Mouse (Mus musculus) limb, embryonic 13.5 days (tissue): ENCODE measurements around the gene Ttc38. TPM values are rescaled to one million over a fixed set of nuclear protein-coding genes. Genes with fewer than 3 reads are reported as not detected.

Source experiments
- ATAC-seq: fragments of 200-750 bp; cut with Nextera tagmentation; 2 replicates; pipeline ENCODE4 v1.8.0; 2017; ENCODE audit warnings: low read depth, moderate number of reproducible peaks, moderate TSS enrichment; ENCODE audit not compliant: low FRiP score
- H3K27ac ChIP-seq: fragments of 300-500 bp; sonication (generic); 2 replicates; pipeline ENCODE4 v1.5.1; 2015; ENCODE audit warnings: inconsistent platforms, mild to moderate bottlenecking, moderate library complexity
- H3K27me3 ChIP-seq: fragments of 300-500 bp; sonication (generic); 2 replicates; pipeline ENCODE4 v1.6.1; 2015; ENCODE audit warnings: mild to moderate bottlenecking, inconsistent platforms
- H3K36me3 ChIP-seq: fragments of 300-500 bp; sonication (generic); 2 replicates; pipeline ENCODE4 v1.6.1; 2015; ENCODE audit warnings: inconsistent platforms, mild to moderate bottlenecking, moderate library complexity
- H3K4me1 ChIP-seq: fragments of 300-500 bp; sonication (generic); 2 replicates; pipeline ENCODE4 v1.6.1; 2015; ENCODE audit warnings: inconsistent platforms
- H3K4me2 ChIP-seq: fragments of 300-500 bp; sonication (generic); replicated peaks from 2 replicates; pipeline ENCODE4 v1.6.1; 2015; ENCODE audit warnings: inconsistent platforms, mild to moderate bottlenecking, moderate library complexity
- H3K4me3 ChIP-seq: fragments of 300-500 bp; sonication (generic); 2 replicates; pipeline ENCODE4 v1.5.1; 2015; ENCODE audit warnings: moderate library complexity, mild to moderate bottlenecking, inconsistent platforms
- H3K9ac ChIP-seq: fragments of 300-500 bp; sonication (generic); 2 replicates; pipeline ENCODE4 v1.6.1; 2015; ENCODE audit warnings: mild to moderate bottlenecking, inconsistent platforms
- H3K9me3 ChIP-seq: fragments of 300-500 bp; sonication (generic); 2 replicates; pipeline ENCODE4 v1.6.1; 2016; ENCODE audit warnings: inconsistent platforms
- WGBS: fragments of 180-500 bp; shearing (Covaris S2); methylation state at CpG from one replicate; pipeline ENCODE4 v1.1.7; 2015; 5-methylcytosine and 5-hydroxymethylcytosine counted together
- polyA plus RNA-seq: library from polyadenylated mRNA; unstranded; fragments of >200 nt; fragmentation: Nextera tagmentation; extraction: Ambion mirVana; gene quantifications from 2 replicates; pipeline ENCODE4 v1.2.1, GENCODE M21; 2015

The Ttc38 gene
- polyA plus RNA-seq, 1 experiment from 2014 or later, result 7.1 TPM

GRCm38 (mm10) chr15:85807404-85807803, 24.7 kb upstream of the Ttc38 start:
- WGBS, result 83% methylated on average over 4 of the region's 4 CpGs
- Histone ChIP-seq H3K27me3 (no peaks in the 10 kb centered on the region), H3K36me3 (no peaks in the 10 kb centered on the region), H3K27ac (no peak overlapping the region), H3K4me2 (no peak overlapping the region), H3K4me1 (peaks cover 9% of the 10 kb centered on the region), H3K9me3 (no peaks in the 10 kb centered on the region), H3K9ac (no peak overlapping the region), H3K4me3 (no peak overlapping the region)
- ATAC-seq, result no peak

- no peak overlapping the region for H3K4me3 ChIP-seq
- ATAC-seq, result no peak
- H3K27ac ChIP-seq, result no peak overlapping the region
- peaks cover 9% of the 10 kb centered on the region for H3K4me1 ChIP-seq
- no peaks in the 10 kb centered on the region for H3K36me3 ChIP-seq
- no peak overlapping the region for H3K9ac ChIP-seq
- no peak overlapping the region for H3K4me2 ChIP-seq
- H3K27me3 ChIP-seq, result no peaks in the 10 kb centered on the region
- no peaks in the 10 kb centered on the region for H3K9me3 ChIP-seq
- WGBS, result 72% methylated on average over 6 of the region's 6 CpGs
Observed at GRCm38 (mm10) chr15:85808031-85808430, 24.1 kb upstream of the Ttc38 start.

- Histone ChIP-seq H3K27me3 (no peaks in the 10 kb centered on the region), H3K27ac (no peak overlapping the region), H3K4me3 (no peak overlapping the region), H3K9ac (no peak overlapping the region), H3K4me1 (peaks cover 9% of the 10 kb centered on the region), H3K36me3 (no peaks in the 10 kb centered on the region), H3K9me3 (no peaks in the 10 kb centered on the region), H3K4me2 (no peak overlapping the region)
- no peak for ATAC-seq
- 56% methylated on average over 8 of the region's 8 CpGs for WGBS
Observed at GRCm38 (mm10) chr15:85808434-85808833, 23.7 kb upstream of the Ttc38 start.

- Histone ChIP-seq H3K4me3 (no peak overlapping the region), H3K27me3 (no peaks in the 10 kb centered on the region), H3K9ac (no peak overlapping the region), H3K4me2 (no peak overlapping the region), H3K4me1 (peaks cover 9% of the 10 kb centered on the region), H3K27ac (no peak overlapping the region), H3K9me3 (no peaks in the 10 kb centered on the region), H3K36me3 (no peaks in the 10 kb centered on the region)
- 85% methylated on average over 12 of the region's 12 CpGs for WGBS
- ATAC-seq, result no peak
Observed at GRCm38 (mm10) chr15:85809091-85809490, 23.0 kb upstream of the Ttc38 start.

- Histone ChIP-seq H3K27me3 (no peaks in the 10 kb centered on the region), H3K36me3 (no peaks in the 10 kb centered on the region), H3K9me3 (no peaks in the 10 kb centered on the region), H3K27ac (no peak overlapping the region), H3K9ac (peak overlapping the region; percentile 83), H3K4me2 (peak overlapping the region; percentile 90), H3K4me1 (peaks cover 9% of the 10 kb centered on the region), H3K4me3 (peak overlapping the region; percentile 78)
- 86% methylated on average over 5 of the region's 5 CpGs for whole genome bisulfite sequencing
- no peak for ATAC-seq
Observed at GRCm38 (mm10) chr15:85810462-85810805, 21.7 kb upstream of the Ttc38 start.

- Histone ChIP-seq H3K36me3 (no peaks in the 10 kb centered on the region), H3K27me3 (no peaks in the 10 kb centered on the region), H3K9ac (peak overlapping the region; percentile 83), H3K4me1 (peaks cover 9% of the 10 kb centered on the region), H3K4me3 (peak overlapping the region; percentile 78), H3K27ac (peak overlapping the region; percentile 81), H3K4me2 (peak overlapping the region; percentile 90), H3K9me3 (no peaks in the 10 kb centered on the region)
- 5% methylated on average over 36 of the region's 36 CpGs for whole genome bisulfite sequencing
- ATAC-seq, result peak; percentile 78
Observed at GRCm38 (mm10) chr15:85810806-85811521, 21.1 kb upstream of the Ttc38 start.

DNA sequence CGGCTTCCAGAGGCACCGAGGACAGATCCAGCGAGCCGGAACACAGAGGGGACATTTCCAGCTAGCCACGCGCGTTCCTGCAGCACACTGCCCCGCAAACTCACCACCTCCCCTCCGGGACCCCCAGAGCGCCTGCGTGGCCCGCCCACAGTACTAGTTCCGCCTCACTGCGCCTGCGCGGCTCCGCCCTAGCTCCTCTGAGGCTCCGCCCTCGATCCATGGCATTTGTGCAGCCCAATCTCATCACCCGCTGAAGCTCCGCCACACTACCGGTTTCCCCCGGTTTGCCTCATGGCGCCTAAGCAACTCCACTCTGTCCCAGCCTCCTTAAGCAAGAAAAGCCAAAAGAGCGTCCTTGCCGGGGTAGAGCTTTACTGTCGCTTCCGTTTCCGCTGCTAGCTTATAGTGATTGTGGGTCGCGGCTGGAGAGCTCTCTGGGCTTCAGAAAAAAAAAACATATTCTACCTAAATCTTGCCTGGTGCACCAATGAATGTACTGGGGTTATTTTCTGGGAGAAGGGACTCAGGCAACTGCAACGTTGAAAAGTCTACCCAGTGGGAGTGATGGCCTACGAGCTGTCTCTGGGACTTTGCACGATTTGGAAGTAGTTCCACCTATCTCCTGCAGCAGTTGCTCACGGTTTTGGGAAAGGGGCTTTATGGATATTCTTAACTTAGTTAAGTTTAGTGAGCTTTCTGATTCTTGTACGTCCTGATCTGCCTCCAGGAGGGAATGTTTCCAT, 20.4 kb upstream of the Ttc38 start, which contains the start of gene Cdpf1:
Gene Cdpf1, minus strand, starts transcription at position 163 of the 743 bp plus-strand sequence.
- H3K36me3 ChIP-seq, result no peaks in the 10 kb centered on the region
- no peaks in the 10 kb centered on the region for H3K27me3 ChIP-seq
- peak within 1 kb of the TSS; percentile 83 for H3K9ac ChIP-seq
- H3K4me3 ChIP-seq, result peak within 1 kb of the TSS; percentile 78
- H3K27ac ChIP-seq, result peak within 1 kb of the TSS; percentile 81
- 3% methylated on average over 36 of the region's 36 CpGs for WGBS
- H3K4me2 ChIP-seq, result peak within 1 kb of the TSS; percentile 90
- 0 out of 2 replicates have a peak, but pooled peaks cover under 1% of the 10 kb centered on the region for H3K9me3 ChIP-seq
- peaks cover 9% of the 10 kb centered on the region for H3K4me1 ChIP-seq
- ATAC-seq, result peak; percentile 96

DNA sequence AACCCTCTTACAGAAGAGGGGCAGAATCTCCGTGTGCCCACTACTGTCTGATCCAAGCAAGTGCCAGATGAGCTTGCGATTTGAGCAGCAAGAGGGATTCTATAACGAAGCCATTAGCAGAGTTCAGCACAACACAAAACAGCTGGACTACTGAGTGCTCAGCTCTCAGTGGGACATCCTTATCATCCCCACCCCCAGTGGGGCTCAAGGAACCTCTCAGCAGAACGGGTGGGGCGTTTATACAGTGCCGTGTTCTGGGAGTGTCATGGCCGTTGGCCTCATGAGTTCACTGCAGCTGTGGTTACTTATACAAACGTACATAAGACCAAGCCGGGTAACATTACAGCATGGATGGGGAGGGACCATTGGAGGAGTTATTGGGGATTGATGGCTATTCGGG, 18.7 kb upstream of the Ttc38 start:
- Histone ChIP-seq H3K9me3 (peaks cover 16% of the 10 kb centered on the region), H3K9ac (no peak overlapping the region), H3K4me3 (no peak overlapping the region), H3K27ac (no peak overlapping the region), H3K27me3 (no peaks in the 10 kb centered on the region), H3K4me2 (no peak overlapping the region), H3K4me1 (peaks cover 9% of the 10 kb centered on the region), H3K36me3 (no peaks in the 10 kb centered on the region)
- no peak for ATAC-seq
- 72% methylated on average over 10 of the region's 10 CpGs for WGBS

DNA sequence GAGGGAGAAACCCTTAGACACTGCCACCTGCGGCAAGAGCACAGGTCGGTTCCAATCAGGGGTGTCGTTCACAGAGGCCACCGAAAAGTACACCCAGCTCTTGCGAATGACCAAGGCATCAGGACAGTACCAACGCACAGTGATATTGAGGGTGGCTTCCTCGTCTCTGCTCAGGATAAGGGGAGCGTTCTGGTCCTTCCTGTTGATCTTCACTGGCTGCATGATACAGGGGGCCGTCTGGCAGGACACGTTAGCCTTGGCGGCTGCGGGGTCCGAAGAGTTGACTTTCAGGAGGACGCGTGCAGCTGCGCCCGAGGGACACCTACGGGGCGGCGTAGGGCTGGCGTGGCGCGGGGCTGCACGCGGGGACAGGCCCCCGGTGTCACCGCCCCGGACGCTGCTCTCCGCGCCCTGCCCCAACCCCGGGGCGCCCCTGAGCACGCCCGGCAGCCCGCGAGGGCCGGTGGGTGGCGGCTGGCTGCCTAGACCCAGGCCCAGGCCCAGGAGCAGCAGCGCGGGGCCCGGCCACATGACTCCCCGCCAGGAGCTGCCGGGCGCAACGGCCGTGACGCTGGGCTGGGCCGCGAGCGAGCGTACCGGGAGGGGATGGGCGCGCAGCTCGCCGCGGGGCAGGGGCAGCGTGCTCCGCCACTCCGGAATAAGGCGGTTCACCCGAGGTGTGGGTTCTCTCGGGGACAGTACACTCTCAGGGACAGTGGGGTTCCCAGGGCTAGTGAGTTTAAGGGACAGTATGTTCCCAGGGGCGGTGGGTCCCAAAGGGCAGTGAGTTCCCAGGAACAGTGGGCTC, 10.7 kb upstream of the Ttc38 start, which contains the start of gene Pkdrej:
Gene Pkdrej, minus strand, starts transcription at position 532 of the 808 bp plus-strand sequence.
- H3K27me3 ChIP-seq, result peaks cover 16% of the 10 kb centered on the region
- peak within 1 kb of the TSS; percentile 84 for H3K9ac ChIP-seq
- no peaks in the 10 kb centered on the region for H3K4me1 ChIP-seq
- H3K4me3 ChIP-seq, result peak within 1 kb of the TSS; percentile 58
- ATAC-seq, result peak; percentile 81
- peak within 1 kb of the TSS; percentile 96 for H3K4me2 ChIP-seq
- WGBS, result under 1% methylated on average over 65 of the region's 65 CpGs
- peaks cover 28% of the 10 kb centered on the region for H3K9me3 ChIP-seq
- H3K27ac ChIP-seq, result no peak within 1 kb of the TSS
- H3K36me3 ChIP-seq, result no peaks in the 10 kb centered on the region

DNA sequence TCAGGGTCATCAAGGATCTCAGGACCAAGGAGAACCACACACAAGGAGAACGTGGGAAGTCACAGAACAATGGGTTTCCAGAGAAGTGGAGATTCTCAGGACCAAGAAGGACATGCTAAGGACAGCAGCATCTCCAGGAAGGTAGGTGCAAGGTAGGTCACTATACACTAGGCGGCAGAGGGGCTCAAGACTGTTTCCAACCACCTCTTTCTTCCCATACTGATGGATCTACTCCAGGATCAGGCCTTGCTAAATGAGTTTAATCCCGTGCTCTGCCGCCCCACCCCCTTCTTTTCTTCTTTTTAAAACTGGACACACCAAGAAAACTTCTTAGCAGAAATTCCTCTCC, 10.1 kb upstream of the Ttc38 start:
- peak overlapping the region; percentile 84 for H3K9ac ChIP-seq
- peaks cover 16% of the 10 kb centered on the region for H3K27me3 ChIP-seq
- no peaks in the 10 kb centered on the region for H3K4me1 ChIP-seq
- 16% methylated on average over 4 of the region's 4 CpGs for WGBS
- H3K4me2 ChIP-seq, result peak overlapping the region; percentile 96
- no peaks in the 10 kb centered on the region for H3K36me3 ChIP-seq
- peak overlapping the region; percentile 58 for H3K4me3 ChIP-seq
- H3K9me3 ChIP-seq, result peaks cover 25% of the 10 kb centered on the region
- ATAC-seq, result peak; percentile 44; the same call in 1 of the 2 replicates
- no peak overlapping the region for H3K27ac ChIP-seq

GRCm38 (mm10) chr15:85826676-85827075, 5.4 kb upstream of the Ttc38 start:
- H3K36me3 ChIP-seq, result no peaks in the 10 kb centered on the region
- no peak for ATAC-seq
- H3K4me2 ChIP-seq, result no peak overlapping the region
- H3K27me3 ChIP-seq, result peaks cover 6% of the 10 kb centered on the region; the same call in 1 of the 2 replicates
- H3K4me3 ChIP-seq, result no peak overlapping the region
- WGBS, result 64% methylated on average over 5 of the region's 5 CpGs
- peaks cover 4% of the 10 kb centered on the region; the same call in 1 of the 2 replicates for H3K4me1 ChIP-seq
- H3K27ac ChIP-seq, result no peak overlapping the region
- H3K9me3 ChIP-seq, result no peaks in the 10 kb centered on the region
- no peak overlapping the region for H3K9ac ChIP-seq

DNA sequence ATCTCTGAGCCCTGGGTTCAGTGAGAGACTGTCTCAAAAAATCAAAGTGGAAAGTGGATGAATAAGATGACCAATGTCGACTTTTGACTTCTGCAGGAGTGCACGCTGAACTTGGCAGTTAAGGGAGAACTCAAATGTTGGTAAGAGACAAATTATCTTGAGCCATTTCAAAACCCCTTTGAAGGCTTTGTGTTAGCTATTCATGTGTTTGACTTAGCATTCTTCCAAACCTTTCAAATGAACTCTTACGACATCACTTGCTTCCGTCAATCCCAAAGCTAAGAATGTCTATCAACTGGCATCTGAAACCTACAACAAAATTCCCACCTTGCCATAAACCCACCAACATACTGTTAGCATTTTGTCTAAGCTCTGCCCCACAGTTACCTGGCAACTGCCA, 4.0 kb upstream of the Ttc38 start:
- H3K36me3 ChIP-seq, result no peaks in the 10 kb centered on the region
- no peak for ATAC-seq
- H3K4me3 ChIP-seq, result no peak overlapping the region
- WGBS, result 88% methylated on average over 4 of the region's 4 CpGs
- no peaks in the 10 kb centered on the region for H3K9me3 ChIP-seq
- no peak overlapping the region for H3K4me2 ChIP-seq
- H3K4me1 ChIP-seq, result peaks cover 14% of the 10 kb centered on the region
- H3K9ac ChIP-seq, result no peak overlapping the region
- H3K27ac ChIP-seq, result no peak overlapping the region
- no peaks in the 10 kb centered on the region for H3K27me3 ChIP-seq
